Comparison of ENCODE assay signal across 9 mouse cellular contexts in genomic region chr11:84523321-84523831, GRCm38 (mm10). TPM values are rescaled to one million over a fixed set of nuclear protein-coding genes. Genes with fewer than 3 reads are reported as not detected.
DNase-seq lines count a peak whose midpoint lies in the region; ATAC-seq and TF ChIP-seq lines count a peak whose summit lies in the region.
"Had no signal": no experiment of that assay in that cellular context is flagged by ENCODE, and none has a peak within 500 bp of the region (broad histone marks: within the 10 kb centered on the region; RNA-seq: fewer than 3 reads in every experiment).

No protein-coding gene starts in this region.

- H3K27me3 ChIP-seq in hindbrain, embryonic 11.5 days (ENCODE audit: control insufficient read depth, insufficient read depth, low read length): peaks cover 78% of the 10 kb centered on the region
- H3K27me3 ChIP-seq in midbrain, embryonic 15.5 days (replicated peaks): peaks cover 56% of the 10 kb centered on the region

- no peaks in the 10 kb centered on the region; the same call in 1 of the 2 replicates for H3K4me1 ChIP-seq in hindbrain, embryonic 11.5 days (replicated peaks; ENCODE audit: control insufficient read depth, insufficient read depth, low read length)
- peaks cover 25% of the 10 kb centered on the region for H3K4me1 ChIP-seq in midbrain, embryonic 15.5 days

- H3K4me3 ChIP-seq in hindbrain, embryonic 11.5 days (ENCODE audit: low read depth, low read length): peak overlapping the region; percentile 48
- peak overlapping the region; percentile 56 for H3K4me3 ChIP-seq in midbrain, embryonic 15.5 days
- H3K4me3 ChIP-seq in left cerebral cortex, adult 2 months: no peak overlapping the region

- DNase-seq in kidney, adult 18-20 months: peak; percentile 54
- DNase-seq in kidney, postnatal 25 days: no peak
- DNase-seq in cerebellum, adult 9-10 months: peak; percentile 76
- DNase-seq in hindbrain, embryonic 11.5 days (ENCODE audit: low spot score): peak; percentile 69
- DNase-seq in layer of hippocampus, postnatal 10 days (ENCODE audit: low spot score in 2 of 2): no peak
- no peak for DNase-seq in gastrocnemius, adult 18-20 months (ENCODE audit: low spot score)
- no peak for DNase-seq in left cerebral cortex, adult 2 months (ENCODE audit: extremely low spot score in 1 of 2, low spot score in 2 of 2)

- intact Hi-C loops in left cerebral cortex, adult 2 months (cut with DNase I): loop anchor here (5.0 kb wide), 1 partner anchor 1314 kb away; no protein-coding TSS in a partner anchor

- WGBS in hindbrain, embryonic 11.5 days: under 1% methylated on average over 16 of the region's 16 CpGs
- under 1% methylated on average over 16 of the region's 16 CpGs for WGBS in midbrain, embryonic 15.5 days

- peak overlapping the region; percentile 72; the same call in 1 of the 2 replicates for H3K27ac ChIP-seq in hindbrain, embryonic 11.5 days (ENCODE audit: low read depth, low read length)
- H3K27ac ChIP-seq in midbrain, embryonic 15.5 days: peak overlapping the region; percentile 86
- no peak overlapping the region for H3K27ac ChIP-seq in left cerebral cortex, adult 2 months

- H3K9me3 ChIP-seq in hindbrain, embryonic 11.5 days (ENCODE audit: control insufficient read depth, low read length): no peaks in the 10 kb centered on the region
- H3K9me3 ChIP-seq in midbrain, embryonic 15.5 days: no peaks in the 10 kb centered on the region

- no peaks in the 10 kb centered on the region for H3K36me3 ChIP-seq in hindbrain, embryonic 11.5 days (ENCODE audit: control insufficient read depth, insufficient read depth, low read length)
- H3K36me3 ChIP-seq in midbrain, embryonic 15.5 days (replicated peaks): no peaks in the 10 kb centered on the region

- ATAC-seq in hindbrain, embryonic 11.5 days (ENCODE audit: low FRiP score): no peak
- no peak for ATAC-seq in midbrain, embryonic 15.5 days (replicated peaks)

- peak overlapping the region; percentile 76 for H3K9ac ChIP-seq in hindbrain, embryonic 11.5 days (ENCODE audit: low read depth, low read length)
- H3K9ac ChIP-seq in midbrain, embryonic 15.5 days: peak overlapping the region; percentile 70

- H3K4me2 ChIP-seq in hindbrain, embryonic 11.5 days (replicated peaks; ENCODE audit: low read depth, low read length): peak overlapping the region; percentile 19
- peak overlapping the region; percentile 65 for H3K4me2 ChIP-seq in midbrain, embryonic 15.5 days

- TF ChIP-seq CTCF in left cerebral cortex, adult 2 months (IDR thresholded peaks at IDR 0.05): no peak

RNA-seq across cellular contexts. Expression of gene Lhx1, which starts 2.0 kb away (rescaled TPM):
- polyA plus RNA-seq in hindbrain, embryonic 11.5 days (2014; fragmentation: Nextera tagmentation; extraction: Ambion mirVana): 53.3 and 57.3 TPM in 2 replicates
- 36.8 and 43.3 TPM in 2 replicates for polyA plus RNA-seq in midbrain, embryonic 15.5 days (2015; fragmentation: Nextera tagmentation; extraction: Ambion mirVana)
- 1 to 10 TPM; 1.3 to 2.0 TPM for total RNA-seq in layer of hippocampus, postnatal 10 days (2021)
- not detected for total RNA-seq in gastrocnemius, adult 18-20 months (2021)
- under 1 TPM in 1 of 2 experiments, not detected in 1; 0.09 TPM for total RNA-seq in left cerebral cortex, adult 2 months (2021)
- polyA plus RNA-seq: lung, embryonic 16.5 days had no signal

RNA-seq across cellular contexts. Expression of gene Aatf, which starts 10.1 kb away (rescaled TPM):
- polyA plus RNA-seq in hindbrain, embryonic 11.5 days (2014; fragmentation: Nextera tagmentation; extraction: Ambion mirVana): 59.9 and 64.5 TPM in 2 replicates
- polyA plus RNA-seq in midbrain, embryonic 15.5 days (2015; fragmentation: Nextera tagmentation; extraction: Ambion mirVana): 49.2 and 53.2 TPM in 2 replicates
- total RNA-seq in layer of hippocampus, postnatal 10 days (2021): 10 to 100 TPM; 21.9 to 24.9 TPM
- total RNA-seq in gastrocnemius, adult 18-20 months (2021): 10 to 100 TPM; 12.1 to 13.4 TPM
- 10 to 100 TPM; 21.4 to 23.2 TPM for total RNA-seq in left cerebral cortex, adult 2 months (2021)

Comparison
In these comparisons a context has a peak if more than half of its experiments do, and no peak if none do; other contexts are left out.
1. DNase-seq: peak in kidney, adult 18-20 months (single experiment), cerebellum, adult 9-10 months (single experiment) and hindbrain, embryonic 11.5 days (single experiment); none in kidney, postnatal 25 days (0 of 2), layer of hippocampus, postnatal 10 days (0 of 2), gastrocnemius, adult 18-20 months (single experiment) and left cerebral cortex, adult 2 months (0 of 2).